Mouse (Mus musculus) thymus, postnatal 4 days (tissue): ENCODE data around the gene Mbtps1.

Experiments
- DNase-seq: peaks from one replicate; pipeline ENCODE4 v3.0.0; 2021

The Mbtps1 gene

DNA sequence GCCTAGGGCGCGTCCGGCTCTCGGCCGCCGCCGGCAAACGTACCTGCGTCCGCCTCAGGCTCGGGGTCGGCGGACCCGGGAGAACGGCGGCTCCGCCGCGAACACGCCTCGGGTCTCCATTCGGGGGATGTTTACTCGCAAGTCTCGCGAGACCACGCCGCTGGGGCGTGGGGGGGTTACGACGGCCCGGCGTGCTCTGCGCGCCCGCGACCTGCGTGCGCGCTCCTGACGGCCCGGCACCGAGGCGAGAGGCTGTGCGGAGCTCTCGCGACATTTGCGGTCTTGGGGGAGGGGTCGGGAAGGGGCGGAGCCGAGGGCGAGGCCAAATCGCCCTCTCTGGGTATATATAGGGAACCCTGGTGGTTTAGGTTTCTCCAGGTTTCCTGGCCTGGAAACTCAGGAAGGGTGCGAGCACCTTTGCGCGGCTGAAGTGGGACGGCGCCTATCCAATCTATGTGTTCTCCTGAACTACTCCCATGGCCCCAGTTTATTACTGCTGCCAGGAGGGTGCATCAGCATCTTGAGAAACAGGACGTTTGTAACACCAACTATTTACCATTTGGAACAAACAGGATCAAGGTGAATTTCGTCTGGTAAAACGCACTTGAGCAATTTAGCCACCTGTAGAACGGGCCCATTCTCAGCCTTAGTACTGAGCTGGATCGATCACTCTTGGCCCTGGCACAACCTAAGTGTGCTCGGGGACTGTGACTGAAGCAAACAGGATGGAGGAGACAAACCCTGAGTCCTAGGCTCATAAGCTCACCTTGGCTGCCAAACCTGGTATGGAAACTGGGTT is at the start of gene Mbtps1:
Gene Mbtps1 (minus strand): TSS at position 133 of the 799 bp plus-strand sequence.
- peak; percentile 99 for DNase-seq

GRCm38 (mm10) chr8:119606224-119606623 is 47.7 kb upstream of the Mbtps1 start:
- DNase-seq = no peak

- DNase-seq = peak; percentile 97
Observed at GRCm38 (mm10) chr8:119604996-119605395, 46.5 kb upstream of the Mbtps1 start, which contains the start of gene Taf1c. Gene Taf1c (minus strand): TSS chr8:119605222.

DNA sequence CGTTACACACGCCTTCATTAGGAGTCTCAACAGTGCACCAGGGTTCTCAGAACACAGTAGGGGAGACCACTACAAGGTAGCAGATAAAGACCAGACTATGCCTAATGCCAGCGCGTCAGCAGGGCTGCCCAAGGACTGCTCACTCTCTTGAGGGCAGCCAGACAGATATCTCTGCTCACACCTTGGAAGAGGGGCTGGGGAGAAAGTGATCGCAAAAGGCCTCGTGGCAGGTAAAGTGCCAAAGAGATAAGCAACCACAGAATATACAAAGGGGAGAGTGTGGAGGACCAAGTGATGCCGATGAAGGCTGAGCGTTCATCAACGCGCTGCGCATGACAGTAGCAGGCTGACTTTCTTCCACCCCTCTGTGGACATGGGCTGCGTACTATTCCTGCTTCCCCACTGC is 45.9 kb upstream of the Mbtps1 start:
- DNase-seq = peak; percentile 38

GRCm38 (mm10) chr8:119603771-119604170 is 45.2 kb upstream of the Mbtps1 start:
- DNase-seq = no peak

DNA sequence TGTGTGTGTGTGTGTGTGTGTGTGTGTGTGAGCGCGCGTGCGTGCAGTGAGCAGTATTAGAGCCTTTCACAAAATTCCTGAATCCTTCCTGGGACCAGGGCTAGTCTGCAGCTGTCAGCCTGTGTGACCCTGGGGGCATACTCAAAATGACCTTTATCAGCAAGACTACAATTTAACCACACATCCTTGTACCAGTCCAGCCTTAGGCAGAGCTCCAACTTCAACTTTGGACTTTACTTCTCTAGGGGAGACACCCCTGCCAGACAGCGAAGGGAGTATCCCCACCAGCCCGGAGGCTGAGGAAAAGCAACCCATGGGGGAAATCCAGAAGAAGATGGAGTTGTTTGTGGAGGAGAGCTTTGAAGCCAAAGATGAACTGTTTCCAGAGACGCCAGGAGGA is 32.9 kb upstream of the Mbtps1 start:
- no peak for DNase-seq

- DNase-seq = no peak
Observed at GRCm38 (mm10) chr8:119590348-119590747, 31.8 kb upstream of the Mbtps1 start.

DNA sequence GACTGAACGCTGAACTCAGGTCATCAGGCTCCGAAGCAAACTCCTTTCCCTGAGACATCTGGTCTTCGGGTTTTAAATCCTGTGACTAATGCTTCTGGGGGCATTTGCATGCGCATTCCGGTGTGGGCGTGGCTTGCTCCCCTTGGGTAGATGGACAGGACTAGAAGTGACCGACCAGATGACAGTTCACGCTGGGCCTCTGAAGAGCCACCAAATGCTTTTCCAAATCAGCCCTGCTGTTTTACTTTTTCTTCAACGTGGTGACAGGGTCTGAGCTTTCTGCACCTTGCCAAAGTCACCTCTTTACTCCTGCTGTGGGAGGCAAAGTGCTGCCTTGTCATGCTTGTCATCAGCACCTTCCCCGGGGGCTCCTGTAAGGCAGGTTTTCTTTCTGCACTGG is 30.3 kb upstream of the Mbtps1 start:
- no peak for DNase-seq

GRCm38 (mm10) chr8:119588321-119588720 is 29.8 kb upstream of the Mbtps1 start:
- no peak for DNase-seq

DNA sequence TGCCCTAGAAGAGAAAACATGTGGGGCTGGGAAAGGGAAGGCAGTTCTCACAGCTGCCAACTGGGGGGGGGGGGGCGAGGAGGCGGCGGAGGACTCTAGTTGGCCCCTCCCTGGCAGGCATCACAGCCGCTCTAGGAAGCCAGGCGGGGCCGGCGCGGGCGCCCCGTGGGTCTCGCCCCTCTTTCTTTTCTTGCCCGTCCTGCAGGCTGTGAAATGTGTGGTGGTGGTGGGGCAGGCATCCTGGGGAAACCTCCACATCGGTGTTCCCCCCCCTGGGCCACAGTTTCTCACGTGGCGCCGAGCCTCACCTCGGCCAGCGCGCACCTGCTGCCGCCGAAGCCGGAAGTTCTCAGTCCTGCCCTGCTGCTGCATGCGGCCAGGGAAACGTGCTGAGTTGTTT is 27.4 kb upstream of the Mbtps1 start:
- peak; percentile 52 for DNase-seq

- DNase-seq = no peak
Observed at GRCm38 (mm10) chr8:119580441-119581161, 22.1 kb upstream of the Mbtps1 start.

DNA sequence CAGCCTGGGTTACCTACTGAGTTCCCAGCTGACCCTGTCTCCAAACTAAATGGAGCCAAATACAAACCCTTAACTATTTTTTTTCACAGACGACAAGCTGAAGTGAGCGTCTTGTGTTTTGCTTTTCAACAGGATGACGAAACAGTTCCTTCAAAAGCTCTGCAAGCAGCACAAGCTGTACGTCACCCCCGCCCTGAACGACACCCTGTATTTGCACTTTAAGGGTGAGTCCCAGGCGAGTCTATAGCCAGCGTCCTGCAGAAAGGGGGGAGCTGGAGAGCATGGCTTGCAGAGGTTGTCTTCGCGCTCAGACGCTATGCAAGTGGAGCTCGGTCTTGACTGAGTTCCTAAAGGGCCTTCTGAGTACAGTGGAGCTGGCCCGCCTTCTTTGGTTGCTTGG is 20.6 kb upstream of the Mbtps1 start:
- no peak for DNase-seq

DNA sequence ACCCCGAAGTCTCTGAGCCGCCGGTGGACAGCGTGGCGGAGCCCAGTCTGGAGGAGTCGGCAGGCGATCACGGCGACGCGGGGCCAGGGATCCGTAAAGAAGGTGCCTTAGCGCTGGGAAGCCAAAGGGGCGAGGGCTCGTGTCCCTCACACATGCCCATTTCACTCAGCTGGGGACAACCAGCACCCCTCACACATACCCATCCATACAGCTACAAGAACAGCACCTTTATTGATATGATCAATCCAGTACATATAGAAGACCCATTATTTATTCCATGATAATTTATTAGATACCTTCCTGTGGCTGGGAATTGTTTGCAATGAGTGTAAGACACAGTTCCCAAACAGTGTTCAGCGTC is 16.8 kb upstream of the Mbtps1 start:
- no peak for DNase-seq

DNA sequence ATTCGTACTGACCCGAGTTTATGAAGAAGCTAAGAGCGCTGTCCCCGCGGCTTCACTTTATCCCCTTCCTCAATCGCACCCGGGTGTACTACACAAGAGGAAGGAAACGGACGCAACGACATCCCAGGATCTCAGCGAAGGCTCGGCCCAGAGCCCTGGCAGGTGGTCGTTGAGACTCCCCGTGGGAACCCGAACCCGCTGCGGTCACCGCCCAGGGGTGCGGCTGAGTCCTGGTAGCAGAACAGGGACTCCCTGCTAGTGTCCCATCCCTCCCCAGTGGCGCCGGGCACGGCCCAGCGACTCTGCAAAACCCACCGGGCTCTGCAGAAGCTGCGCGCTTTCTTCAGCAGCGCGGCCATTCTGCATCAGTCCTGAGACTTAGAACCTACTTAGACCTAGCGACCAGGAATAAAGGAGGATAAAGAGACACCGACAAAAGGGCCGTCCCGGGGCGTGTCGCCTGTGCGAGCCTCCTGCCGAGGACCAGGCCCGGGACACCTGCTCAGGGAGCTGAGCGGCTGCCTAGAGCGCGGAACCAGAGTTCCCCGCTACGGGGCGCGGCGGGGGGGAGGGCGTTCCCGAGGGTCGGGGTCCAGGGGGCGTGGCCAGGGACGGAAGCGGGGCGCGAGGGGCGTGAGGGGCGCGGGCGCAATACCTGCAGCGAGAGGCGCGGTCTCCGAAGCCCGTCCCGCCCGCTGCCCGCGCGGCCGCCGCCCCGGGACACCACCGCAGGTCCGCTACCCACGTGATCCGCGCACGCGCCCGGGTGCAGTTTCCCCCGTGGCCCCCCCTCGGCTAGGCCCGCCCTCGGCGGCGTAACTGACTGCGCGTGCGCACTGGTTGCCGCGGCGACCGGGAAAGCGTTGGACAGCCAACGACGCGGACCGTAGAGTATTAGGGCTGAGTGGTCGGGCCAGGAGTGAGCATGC is 16.2 kb upstream of the Mbtps1 start, which contains the start of the genes Hsdl1 and Dnaaf1:
Gene Hsdl1 (minus strand): TSS at position 747 of the 929 bp plus-strand sequence.
Gene Dnaaf1 (plus strand): TSS at position 799 of the 929 bp plus-strand sequence.
- peak; percentile 98 for DNase-seq

GRCm38 (mm10) chr8:119572411-119572810 is 13.9 kb upstream of the Mbtps1 start:
- peak; percentile 47 for DNase-seq

- peak; percentile 33 for DNase-seq
Observed at GRCm38 (mm10) chr8:119571135-119571534, 12.6 kb upstream of the Mbtps1 start.

- peak; percentile 78 for DNase-seq
Observed at GRCm38 (mm10) chr8:119569881-119570280, 11.3 kb upstream of the Mbtps1 start.

DNA sequence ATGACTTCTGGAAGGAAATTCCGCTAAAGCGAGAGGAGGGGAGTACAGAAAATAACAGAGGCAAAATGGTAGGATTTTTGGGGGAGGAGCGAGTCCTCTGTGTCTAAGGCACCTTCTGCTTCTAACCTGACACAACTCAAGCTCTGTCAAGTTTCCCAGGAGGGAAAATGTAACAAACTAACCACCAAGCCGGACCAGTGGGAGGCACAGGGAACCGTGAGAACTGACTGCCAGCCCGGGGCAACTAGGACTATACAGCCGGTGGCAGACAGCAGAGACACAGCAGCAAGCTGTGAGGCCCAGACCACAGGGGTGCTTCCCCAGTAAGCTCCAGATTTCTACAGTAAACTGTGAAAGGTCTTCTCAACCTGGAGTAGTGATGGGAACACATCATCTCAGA is 10.4 kb upstream of the Mbtps1 start:
- peak; percentile 55 for DNase-seq

DNA sequence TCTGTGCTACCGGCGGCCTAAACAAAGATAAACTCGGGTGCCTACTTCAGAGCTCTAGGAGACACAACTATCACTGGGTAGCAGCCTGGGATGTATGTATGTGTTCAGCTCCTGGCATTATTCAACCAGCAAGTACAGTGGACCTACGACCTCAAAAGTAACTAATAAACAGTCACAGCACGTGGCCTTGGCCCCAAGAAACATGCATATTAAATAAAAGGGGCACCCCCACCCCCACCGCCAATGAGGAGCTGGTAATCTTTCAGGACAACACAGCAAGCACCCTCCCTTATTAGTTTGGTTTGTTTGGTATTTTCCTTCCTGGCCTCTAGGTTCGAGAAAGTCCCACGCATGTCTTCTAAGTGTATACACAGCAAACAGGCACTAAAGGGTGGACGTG is 9.7 kb upstream of the Mbtps1 start:
- DNase-seq = no peak

DNA sequence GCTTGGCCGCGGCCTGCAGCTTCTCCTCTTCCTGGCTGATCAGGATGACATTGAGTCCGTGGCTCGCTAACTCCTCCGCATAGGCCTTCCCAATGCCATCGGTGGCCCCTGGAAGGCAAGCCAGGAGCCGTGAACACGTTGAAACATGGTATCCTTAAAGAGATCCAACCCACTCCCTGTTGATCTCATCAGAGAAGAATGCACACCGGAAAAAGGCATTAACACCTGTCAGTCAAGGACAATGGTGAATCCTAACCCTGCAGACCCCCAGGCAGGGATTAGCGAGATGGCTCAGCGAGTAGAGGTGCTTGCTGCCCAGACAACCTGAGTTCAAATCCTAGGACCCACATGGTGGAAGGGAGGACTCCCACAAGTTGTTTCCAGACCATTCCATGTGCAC is 7.8 kb upstream of the Mbtps1 start:
- no peak for DNase-seq

- peak; percentile 60 for DNase-seq
Observed at GRCm38 (mm10) chr8:119563849-119564251, 5.3 kb upstream of the Mbtps1 start.

DNA sequence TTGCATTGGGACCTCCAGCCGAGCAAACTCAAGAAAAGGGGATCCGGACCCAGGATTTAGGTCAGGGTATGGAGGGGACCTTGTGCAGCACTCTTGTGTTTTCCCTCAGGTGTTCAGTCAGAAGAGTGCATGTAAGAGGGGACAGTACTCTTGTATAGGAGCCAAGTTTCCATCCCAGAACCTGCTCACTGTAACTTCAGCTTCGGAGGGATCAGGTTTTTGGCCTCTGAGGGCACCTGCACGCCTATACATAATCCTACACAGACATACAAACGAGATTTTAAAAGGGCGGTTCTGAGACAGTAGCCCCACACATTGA is 826 bp upstream of the Mbtps1 start:
- DNase-seq = no peak
